Mouse (Mus musculus): ENCODE measurements around the gene Rnf103.

GRCm38 (mm10) chr6:71503670-71504069 is 10.0 kb downstream of the Rnf103 start:
- TF ChIP-seq CTCF (IDR thresholded peaks at IDR 0.05; ENCODE audit: borderline replicate concordance, insufficient read depth, low read length) (no peak), POLR2A (IDR thresholded peaks at IDR 0.05; ENCODE audit: low read depth, low read length) (no peak)
